Mouse (Mus musculus) urinary bladder, postnatal 36 days (tissue): ENCODE measurements around the gene Gm20388.

Experiments
- DNase-seq, 2 experiments: peaks; one replicate each; pipeline ENCODE4 v3.0.0; 2022; ENCODE audit warnings: low spot score in 2 of 2, mixed read lengths in 1 of 2

The Gm20388 gene

GRCm38 (mm10) chr8:119915298-119915697 lies 4.7 kb downstream of the Gm20388 start:
- DNase-seq: no peak

DNA sequence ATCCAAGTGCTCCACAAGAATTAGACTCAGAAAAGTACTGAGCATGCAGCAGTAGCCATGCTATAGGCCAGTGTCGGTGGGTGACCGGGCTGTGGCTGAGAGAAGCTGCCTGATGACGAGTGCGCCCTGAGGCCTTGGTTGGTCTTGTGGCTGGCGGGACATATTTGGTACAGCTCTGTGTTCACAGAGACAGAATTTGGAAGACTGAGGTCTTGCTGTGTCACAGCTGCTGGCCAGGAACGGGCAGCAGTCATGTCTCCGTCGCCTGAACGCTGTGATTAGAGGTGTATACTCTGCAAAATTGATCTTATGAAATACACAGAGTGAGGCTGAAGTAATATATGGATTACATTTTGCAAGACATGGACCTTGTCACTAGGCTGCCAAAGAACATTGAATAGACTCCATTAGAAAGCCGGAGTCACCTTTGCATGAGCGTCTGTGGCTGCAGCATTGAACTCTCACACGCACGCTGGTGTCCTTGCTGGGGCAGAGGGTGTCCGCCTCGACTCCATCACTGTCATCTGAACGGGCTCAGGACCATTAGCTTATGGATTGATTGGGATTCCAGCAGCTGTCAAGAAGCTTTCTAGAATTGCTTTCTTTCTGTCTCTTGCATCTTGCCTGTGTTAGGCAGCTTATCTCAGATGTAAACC lies 5.7 kb downstream of the Gm20388 start:
- DNase-seq: no peak

GRCm38 (mm10) chr8:119917415-119917814 lies 6.8 kb downstream of the Gm20388 start:
- no peak for DNase-seq

GRCm38 (mm10) chr8:119918155-119918567 lies 7.5 kb downstream of the Gm20388 start:
- DNase-seq: no peak

DNA sequence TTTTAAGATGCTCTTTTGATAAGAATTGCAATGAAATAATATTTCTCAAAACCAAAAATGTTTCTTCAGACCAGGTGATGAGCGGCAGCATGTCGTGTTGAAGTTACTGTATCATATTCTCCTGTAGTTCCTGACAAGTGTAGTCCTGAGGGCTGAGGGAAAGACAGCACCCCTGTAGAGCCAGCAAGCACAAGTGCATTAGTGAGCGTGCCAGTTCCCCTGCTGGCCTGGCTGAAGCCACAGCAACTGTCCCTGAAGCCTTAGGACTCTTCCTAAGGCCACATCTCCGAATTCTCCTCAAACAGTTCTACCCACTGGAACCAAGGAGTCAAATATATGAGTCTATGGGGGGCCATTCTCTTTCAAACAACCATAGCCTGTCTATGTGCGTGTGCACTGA lies 12.6 kb downstream of the Gm20388 start:
- no peak for DNase-seq

DNA sequence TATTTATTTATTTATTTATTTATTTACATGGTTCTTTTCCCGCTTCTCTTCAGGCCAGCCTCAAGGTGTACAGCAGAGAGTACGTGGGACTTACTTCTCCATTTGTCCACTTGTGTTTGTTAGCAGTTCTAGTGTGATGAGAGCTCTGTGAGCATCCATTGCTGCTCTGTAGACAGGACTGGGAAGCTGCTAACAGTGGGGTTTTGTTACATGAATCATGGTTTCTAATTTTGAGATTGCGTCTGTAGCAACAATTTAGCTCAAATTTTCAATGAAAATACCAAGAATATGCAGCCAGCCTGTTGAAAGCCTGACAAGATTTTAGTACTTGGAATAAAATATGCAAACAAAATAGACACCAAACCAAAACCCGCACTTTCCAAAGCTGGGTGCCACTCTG lies 14.8 kb downstream of the Gm20388 start:
- DNase-seq: no peak

DNA sequence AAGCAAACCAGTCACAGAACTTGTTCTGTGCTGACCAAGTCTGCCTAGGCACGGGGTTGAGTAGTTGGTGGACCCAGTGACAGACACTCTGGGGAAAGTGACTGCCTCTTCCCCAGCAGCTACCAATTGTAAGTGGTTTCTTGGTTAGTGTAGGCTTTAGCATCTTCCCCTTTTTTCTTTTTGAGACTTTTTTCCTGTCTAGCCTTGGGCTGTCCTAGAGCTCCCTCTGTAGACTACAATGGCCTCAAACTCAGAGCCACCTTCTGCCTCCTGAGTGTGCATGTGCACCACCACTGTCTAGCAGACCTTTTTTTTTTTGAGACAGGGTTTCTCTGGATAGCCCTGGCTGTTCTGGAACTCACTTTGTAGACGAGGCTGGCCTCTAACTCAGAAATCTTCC lies 15.8 kb downstream of the Gm20388 start:
- no peak for DNase-seq

DNA sequence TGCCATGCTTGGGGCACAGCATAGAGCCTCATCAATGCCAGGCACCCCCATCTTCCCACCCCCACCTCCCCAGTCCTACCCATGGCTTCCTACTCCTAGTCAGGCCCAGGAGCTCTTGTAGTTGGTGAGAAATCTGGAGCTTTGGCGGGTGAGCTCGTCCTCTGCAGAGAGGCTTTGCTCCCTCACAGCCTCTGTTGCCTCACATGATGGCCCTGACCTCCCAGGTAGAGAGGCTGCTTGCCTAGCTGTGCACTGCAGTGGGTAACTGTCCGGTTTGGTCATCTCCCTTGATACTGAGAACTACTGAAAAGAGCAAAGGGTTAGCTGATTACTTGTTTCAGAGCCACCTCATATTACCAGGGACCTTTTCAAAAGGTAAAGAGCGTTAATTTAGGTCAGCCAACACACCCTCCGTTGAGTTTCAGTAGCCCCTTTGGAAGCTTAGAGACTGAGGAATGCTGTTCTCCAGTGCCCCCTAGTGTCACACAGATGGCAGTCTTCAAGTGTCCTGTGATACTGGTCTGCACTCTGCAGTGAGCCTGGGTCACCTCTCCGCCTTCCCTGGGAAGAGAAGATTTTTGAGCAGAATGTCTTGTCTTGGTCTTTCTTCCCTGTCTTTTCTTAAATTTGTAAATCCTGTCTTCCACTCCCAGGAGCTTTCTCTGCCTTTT lies 16.9 kb downstream of the Gm20388 start:
- DNase-seq: no peak

GRCm38 (mm10) chr8:119931317-119931716 lies 20.7 kb downstream of the Gm20388 start:
- no peak for DNase-seq

GRCm38 (mm10) chr8:119933681-119934080 lies 23.0 kb downstream of the Gm20388 start:
- DNase-seq: no peak

- DNase-seq: no peak
Observed at GRCm38 (mm10) chr8:119935541-119935940, 24.9 kb downstream of the Gm20388 start.

- no peak for DNase-seq
Observed at GRCm38 (mm10) chr8:119938481-119938880, 27.8 kb downstream of the Gm20388 start.

DNA sequence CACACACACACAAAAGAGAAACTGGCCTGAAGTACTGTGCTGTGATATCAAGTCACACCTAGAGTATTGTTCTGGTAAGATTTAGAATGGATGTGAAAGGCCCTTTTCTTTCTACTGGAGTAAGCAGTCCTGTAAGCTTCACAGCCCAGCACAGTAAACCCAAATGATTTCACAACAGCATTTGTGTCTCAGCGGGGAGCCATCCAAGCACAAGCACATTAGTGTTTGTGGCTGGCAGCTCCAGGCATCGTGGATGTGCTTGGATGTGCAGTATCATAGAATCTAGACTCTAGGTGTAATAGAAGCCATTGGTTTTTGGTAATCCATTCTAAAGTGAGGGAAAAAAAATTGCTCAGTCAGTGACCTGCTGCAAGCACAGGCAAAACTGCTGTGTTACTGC lies 28.7 kb downstream of the Gm20388 start:
- DNase-seq: no peak

- no peak for DNase-seq
Observed at GRCm38 (mm10) chr8:119941471-119941870, 30.8 kb downstream of the Gm20388 start.

DNA sequence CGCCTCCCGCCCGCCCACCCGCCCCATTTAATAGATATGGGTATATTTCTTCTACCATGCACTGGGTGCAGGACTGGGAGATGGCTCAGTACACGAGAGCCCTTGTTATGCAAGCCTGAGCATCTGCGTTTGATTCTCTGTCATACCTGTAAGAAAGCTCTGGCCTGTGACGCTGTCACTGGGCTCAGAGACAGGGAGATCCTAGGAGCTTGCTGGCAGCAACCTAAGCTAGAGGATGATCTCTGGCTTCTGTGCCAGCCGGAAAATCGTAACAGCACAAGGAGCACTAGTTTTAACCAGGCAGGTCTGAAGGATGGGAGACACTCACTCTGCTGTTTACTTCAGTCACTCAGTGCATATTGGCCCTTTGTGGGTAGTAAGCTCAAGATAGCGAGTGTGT lies 33.0 kb downstream of the Gm20388 start:
- DNase-seq: no peak

DNA sequence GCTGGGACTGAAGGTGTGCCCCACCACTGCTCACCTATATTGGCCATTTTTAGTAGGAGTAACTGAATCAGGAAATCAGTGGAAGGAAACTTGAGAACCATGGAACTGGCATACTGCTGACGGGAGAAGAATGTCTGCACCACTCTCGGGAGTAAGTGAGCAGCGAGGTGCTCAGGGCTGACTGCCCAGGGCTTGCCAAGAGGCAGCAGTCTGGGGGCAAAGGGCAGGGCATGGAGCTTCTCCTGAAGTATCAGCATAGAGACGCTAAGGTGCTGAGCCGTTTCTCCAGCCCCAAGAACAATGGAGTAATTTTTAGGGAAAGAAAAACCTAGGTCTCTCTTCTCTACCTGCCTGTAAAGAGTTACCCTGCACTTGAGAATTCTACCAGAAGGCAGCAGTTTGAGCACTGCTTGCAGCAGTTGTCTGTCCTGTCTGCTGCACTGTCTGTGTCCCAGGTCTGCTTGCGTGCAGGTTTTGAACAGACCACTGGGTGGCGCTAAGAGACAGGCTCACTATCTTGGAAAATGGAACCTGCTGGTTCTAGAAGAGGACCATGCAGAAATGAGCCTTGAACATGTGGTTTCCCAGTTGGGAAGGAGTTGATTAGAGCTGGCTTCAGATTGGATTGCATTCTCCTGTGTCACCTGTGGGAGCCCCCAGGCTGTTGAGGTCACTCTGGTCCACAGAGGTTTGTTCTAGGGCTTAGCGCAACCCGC lies 33.6 kb downstream of the Gm20388 start:
- DNase-seq: peak; percentile 66 to 72

DNA sequence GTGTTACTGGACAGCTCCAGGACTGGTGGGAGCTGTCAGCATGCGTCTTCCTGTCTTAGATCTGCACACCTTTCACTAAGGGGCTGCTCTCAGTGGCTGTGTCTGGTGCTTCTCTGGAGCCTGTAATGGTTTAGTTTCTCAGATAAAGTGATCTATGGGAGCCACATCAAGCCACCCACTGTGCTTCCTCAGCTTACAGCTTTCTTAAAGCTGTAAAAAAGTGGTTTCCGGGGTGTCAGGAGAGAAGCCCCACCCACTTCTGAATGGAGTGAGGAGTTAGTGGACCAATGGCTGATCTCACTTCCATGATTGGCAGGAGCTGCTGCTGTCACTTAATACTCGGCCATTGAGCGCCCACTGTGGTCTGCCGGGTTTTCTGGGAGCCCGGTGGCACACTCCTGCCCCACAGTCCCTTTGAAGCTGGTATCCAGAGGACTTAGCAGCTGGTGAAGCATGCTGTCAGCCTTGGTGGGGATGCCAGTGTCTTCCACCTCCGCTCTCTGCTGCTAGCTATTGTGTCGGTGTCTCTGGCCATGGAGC lies 35.8 kb downstream of the Gm20388 start:
- DNase-seq: no peak

GRCm38 (mm10) chr8:119947653-119948052 lies 37.0 kb downstream of the Gm20388 start:
- no peak for DNase-seq

GRCm38 (mm10) chr8:119948340-119948739 lies 37.7 kb downstream of the Gm20388 start:
- DNase-seq: no peak

DNA sequence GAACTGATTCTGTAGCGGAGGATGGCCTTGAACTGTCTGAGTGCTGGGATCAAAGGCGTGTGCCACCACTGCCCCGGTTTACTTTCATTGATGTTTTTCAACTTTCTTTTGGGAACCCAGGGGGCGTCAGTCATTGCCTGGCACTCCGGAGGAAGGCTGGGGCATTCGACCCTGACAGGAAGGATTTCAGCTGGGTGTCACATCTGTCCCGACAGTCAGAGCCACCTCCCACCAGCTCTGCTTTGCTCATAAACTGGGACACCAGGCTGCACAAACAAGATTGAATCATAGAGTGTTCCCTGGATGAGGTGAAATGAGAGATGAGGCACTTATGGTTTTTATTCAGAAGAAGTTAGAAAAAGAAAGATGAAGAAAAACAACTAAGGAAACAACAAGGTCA lies 41.6 kb downstream of the Gm20388 start:
- DNase-seq: no peak

- no peak for DNase-seq
Observed at GRCm38 (mm10) chr8:119952747-119953146, 42.1 kb downstream of the Gm20388 start.

DNA sequence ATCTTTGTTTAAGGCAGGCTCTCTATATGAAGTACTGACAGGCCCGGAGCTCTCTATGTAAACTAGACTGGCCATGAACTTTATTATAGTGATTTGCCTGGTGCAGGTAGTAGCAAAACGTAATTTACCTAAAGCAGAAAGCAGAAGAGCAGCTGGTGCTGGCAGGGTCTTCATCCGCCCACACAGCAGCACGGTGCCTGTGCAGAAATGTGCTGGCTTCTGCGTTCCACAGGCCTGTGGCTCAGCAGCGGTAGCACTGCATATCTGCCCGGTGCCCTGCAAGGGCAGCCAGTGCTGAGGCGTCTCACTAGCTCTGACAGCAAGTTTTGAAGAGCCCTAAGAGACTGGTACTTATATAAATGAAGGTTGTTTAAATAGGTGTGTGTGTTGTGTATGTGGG lies 44.7 kb downstream of the Gm20388 start:
- no peak for DNase-seq

DNA sequence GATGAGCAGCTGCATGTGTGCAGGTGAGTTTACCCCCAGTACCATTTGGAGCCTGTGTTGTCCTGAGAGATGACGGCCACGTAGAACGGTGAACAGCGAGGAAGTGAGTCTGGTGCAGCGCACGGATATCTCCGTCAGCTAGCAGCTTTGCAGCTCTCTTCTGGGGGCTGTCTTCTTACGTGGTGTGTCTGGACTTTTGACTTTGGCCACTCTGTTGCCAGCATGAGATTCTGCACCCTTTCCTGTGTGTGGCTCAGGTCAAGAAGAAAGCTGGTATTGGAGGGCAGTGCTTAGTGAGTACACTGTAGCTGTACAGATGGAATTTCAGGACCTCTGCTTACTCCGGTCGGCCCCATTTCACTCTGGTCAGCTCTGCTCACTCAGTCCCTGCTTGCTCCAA lies 47.4 kb downstream of the Gm20388 start:
- DNase-seq: no peak
